Mouse (Mus musculus): ENCODE measurements around the gene Nme2. TPM values are rescaled to one million over a fixed set of nuclear protein-coding genes. Genes with fewer than 3 reads are reported as not detected.
"Not testable (repeated sequence)": the region's sequence is repeated elsewhere in the genome, so short reads cannot be mapped to it uniquely, and the experiment has no call there.

Gene Nme2
- polyA plus RNA-seq, 1 experiment from 2014 or later: 311 TPM

GRCm38 (mm10) chr11:93940906-93941305 lies 15.2 kb downstream of the Nme2 start:
- H3K4me2 ChIP-seq: no peak overlapping the region
- 54% methylated on average over 2 of the region's 2 CpGs for WGBS

GRCm38 (mm10) chr11:93929106-93929505 lies 27.0 kb downstream of the Nme2 start:
- Histone ChIP-seq H3K27me3 (replicated peaks) (no peaks in the 10 kb centered on the region), H3K4me2 (no peak overlapping the region), H3K9me3 (replicated peaks) (no peaks in the 10 kb centered on the region), H3K4me3 (no peak overlapping the region), H3K4me1 (replicated peaks) (no peaks in the 10 kb centered on the region), H3K9ac (no peak overlapping the region), H3K27ac (ENCODE audit: poor library complexity, severe bottlenecking) (no peak overlapping the region), H3K36me3 (peaks cover 74% of the 10 kb centered on the region)
- ATAC-seq (ENCODE audit: insufficient number of reproducible peaks, low FRiP score): no peak

More at GRCm38 (mm10) chr11:93940906-93941305, 15.2 kb downstream of the Nme2 start:
- H3K27me3 ChIP-seq (replicated peaks): no peaks in the 10 kb centered on the region
- H3K27ac ChIP-seq (ENCODE audit: poor library complexity, severe bottlenecking): no peak overlapping the region
- H3K4me1 ChIP-seq (replicated peaks): no peaks in the 10 kb centered on the region
- no peak for ATAC-seq (ENCODE audit: insufficient number of reproducible peaks, low FRiP score)
- no peak overlapping the region for H3K9ac ChIP-seq
- peaks cover 33% of the 10 kb centered on the region for H3K36me3 ChIP-seq
- no peak overlapping the region for H3K4me3 ChIP-seq
- no peaks in the 10 kb centered on the region for H3K9me3 ChIP-seq (replicated peaks)

GRCm38 (mm10) chr11:93915019-93915418 lies 41.0 kb downstream of the Nme2 start:
- H3K4me2 ChIP-seq; ATAC-seq (ENCODE audit: insufficient number of reproducible peaks, low FRiP score); H3K4me1 ChIP-seq (replicated peaks); H3K27ac ChIP-seq (ENCODE audit: poor library complexity, severe bottlenecking); H3K9ac ChIP-seq; H3K27me3 ChIP-seq (replicated peaks); H3K9me3 ChIP-seq (replicated peaks); H3K4me3 ChIP-seq: not testable (repeated sequence)
- 90% methylated on average over 2 of the region's 2 CpGs for WGBS
- peaks cover 58% of the 10 kb centered on the region for H3K36me3 ChIP-seq

GRCm38 (mm10) chr11:93911603-93912002 lies 44.5 kb downstream of the Nme2 start:
- no peak overlapping the region for H3K4me2 ChIP-seq
- no peak overlapping the region for H3K9ac ChIP-seq
- ATAC-seq (ENCODE audit: insufficient number of reproducible peaks, low FRiP score): no peak
- H3K27ac ChIP-seq (ENCODE audit: poor library complexity, severe bottlenecking): no peak overlapping the region
- H3K4me3 ChIP-seq: no peak overlapping the region
- 85% methylated on average over 3 of the region's 3 CpGs for WGBS
- H3K27me3 ChIP-seq (replicated peaks): no peaks in the 10 kb centered on the region
- peaks cover 66% of the 10 kb centered on the region for H3K36me3 ChIP-seq
- H3K9me3 ChIP-seq (replicated peaks): no peaks in the 10 kb centered on the region
- no peaks in the 10 kb centered on the region for H3K4me1 ChIP-seq (replicated peaks)

GRCm38 (mm10) chr11:93908829-93909228 lies 47.2 kb downstream of the Nme2 start:
- Histone ChIP-seq H3K36me3 (peaks cover 67% of the 10 kb centered on the region), H3K9ac (no peak overlapping the region), H3K9me3 (replicated peaks) (no peaks in the 10 kb centered on the region), H3K4me2 (no peak overlapping the region), H3K4me3 (no peak overlapping the region), H3K4me1 (replicated peaks) (no peaks in the 10 kb centered on the region), H3K27ac (ENCODE audit: poor library complexity, severe bottlenecking) (no peak overlapping the region), H3K27me3 (replicated peaks) (no peaks in the 10 kb centered on the region)
- 88% methylated on average over 9 of the region's 9 CpGs for WGBS
- ATAC-seq (ENCODE audit: insufficient number of reproducible peaks, low FRiP score): no peak

GRCm38 (mm10) chr11:93907839-93908238 lies 48.2 kb downstream of the Nme2 start:
- Histone ChIP-seq H3K27me3 (replicated peaks) (no peaks in the 10 kb centered on the region), H3K27ac (ENCODE audit: poor library complexity, severe bottlenecking) (no peak overlapping the region), H3K4me1 (replicated peaks) (no peaks in the 10 kb centered on the region), H3K36me3 (peaks cover 62% of the 10 kb centered on the region), H3K4me3 (no peak overlapping the region), H3K9ac (no peak overlapping the region), H3K9me3 (replicated peaks) (no peaks in the 10 kb centered on the region), H3K4me2 (no peak overlapping the region)
- 90% methylated on average over 3 of the region's 3 CpGs for WGBS
- no peak for ATAC-seq (ENCODE audit: insufficient number of reproducible peaks, low FRiP score)

- H3K4me3 ChIP-seq: no peak overlapping the region
- no peak overlapping the region for H3K9ac ChIP-seq
- no peaks in the 10 kb centered on the region for H3K4me1 ChIP-seq (replicated peaks)
- H3K36me3 ChIP-seq: peaks cover 59% of the 10 kb centered on the region
- H3K27me3 ChIP-seq (replicated peaks): no peaks in the 10 kb centered on the region
- ATAC-seq (ENCODE audit: insufficient number of reproducible peaks, low FRiP score): no peak
- no peak overlapping the region for H3K4me2 ChIP-seq
- no peaks in the 10 kb centered on the region for H3K9me3 ChIP-seq (replicated peaks)
- H3K27ac ChIP-seq (ENCODE audit: poor library complexity, severe bottlenecking): no peak overlapping the region
- WGBS: 77% methylated on average over 4 of the region's 4 CpGs
Observed at GRCm38 (mm10) chr11:93906834-93907233, 49.2 kb downstream of the Nme2 start.

Other genes starting within 250 kb of the Nme2 start
- gene Utp18, start 70.5 kb downstream of the Nme2 start, polyA plus RNA-seq (2016; fragmentation: Nextera tagmentation; extraction: Ambion mirVana): 26.0 and 26.7 TPM in 2 replicates
- 24.7 and 26.6 TPM in 2 replicates for gene Mbtd1, start 70.4 kb downstream of the Nme2 start, polyA plus RNA-seq (2016; fragmentation: Nextera tagmentation; extraction: Ambion mirVana)
- 272 and 292 TPM in 2 replicates for gene Gm20390, start 12.0 kb upstream of the Nme2 start, polyA plus RNA-seq (2016; fragmentation: Nextera tagmentation; extraction: Ambion mirVana)
- gene Nme1, start 12.3 kb upstream of the Nme2 start, polyA plus RNA-seq (2016; fragmentation: Nextera tagmentation; extraction: Ambion mirVana): 88.4 and 101 TPM in 2 replicates
- 48.3 and 49.1 TPM in 2 replicates for gene Spag9, start 39.8 kb upstream of the Nme2 start, polyA plus RNA-seq (2016; fragmentation: Nextera tagmentation; extraction: Ambion mirVana)

Data from heart, embryonic 12.5 days (tissue).